Mouse (Mus musculus) adipocyte (in vitro differentiated cells): ENCODE data around the gene Gak.

ENCODE experiments used
- DNase-seq: peaks from one replicate; pipeline ENCODE4 v3.0.0-alpha.2; 2016; ENCODE audit warnings: low spot score

Gak gene

GRCm38 (mm10) chr5:108599923-108600322 is 29.6 kb downstream of the Gak start:
- DNase-seq: peak; percentile 68

- no peak for DNase-seq
These were observed 48.1 kb downstream of the Gak start for GRCm38 (mm10) chr5:108581361-108581891.

- peak; percentile 71 for DNase-seq
These were observed 56.5 kb downstream of the Gak start for GRCm38 (mm10) chr5:108573054-108573453.

GRCm38 (mm10) chr5:108570991-108571390 is 58.6 kb downstream of the Gak start:
- DNase-seq: peak; percentile 14

- DNase-seq: peak; percentile 92
These were observed 62.5 kb downstream of the Gak start for GRCm38 (mm10) chr5:108567104-108567503.

GRCm38 (mm10) chr5:108566523-108566922 is 63.0 kb downstream of the Gak start:
- no peak for DNase-seq

- DNase-seq: no peak
These were observed 64.2 kb downstream of the Gak start for GRCm38 (mm10) chr5:108565381-108565780.

- DNase-seq: no peak
These were observed 65.2 kb downstream of the Gak start for GRCm38 (mm10) chr5:108564346-108564745.

- no peak for DNase-seq
These were observed 67.1 kb downstream of the Gak start for GRCm38 (mm10) chr5:108562483-108562882.

- no peak for DNase-seq
These were observed 72.6 kb downstream of the Gak start for GRCm38 (mm10) chr5:108556986-108557385.

- no peak for DNase-seq
These were observed 75.5 kb downstream of the Gak start for GRCm38 (mm10) chr5:108554041-108554440.

- no peak for DNase-seq
These were observed 79.4 kb downstream of the Gak start for GRCm38 (mm10) chr5:108550207-108550594.

- DNase-seq: peak; percentile 60
These were observed 79.9 kb downstream of the Gak start, which contains the start of gene Cplx1 for GRCm38 (mm10) chr5:108549489-108550206. TSS of gene Cplx1 (minus strand) at chr5:108550024.

GRCm38 (mm10) chr5:108549137-108549488 is 80.4 kb downstream of the Gak start:
- no peak for DNase-seq

GRCm38 (mm10) chr5:108547636-108548035 is 81.9 kb downstream of the Gak start:
- DNase-seq: no peak

- no peak for DNase-seq
These were observed 85.9 kb downstream of the Gak start for GRCm38 (mm10) chr5:108543516-108544291.

GRCm38 (mm10) chr5:108534188-108534587 is 95.4 kb downstream of the Gak start:
- DNase-seq: no peak

GRCm38 (mm10) chr5:108522597-108522996 is 107.0 kb downstream of the Gak start:
- DNase-seq: no peak

GRCm38 (mm10) chr5:108521896-108522295 is 107.7 kb downstream of the Gak start:
- DNase-seq: no peak

- DNase-seq: no peak
These were observed 108.5 kb downstream of the Gak start for GRCm38 (mm10) chr5:108521016-108521415.

GRCm38 (mm10) chr5:108520153-108520552 is 109.4 kb downstream of the Gak start:
- DNase-seq: no peak
